ENCODE assay signal across 8 mouse cellular contexts in the genomic region with DNA sequence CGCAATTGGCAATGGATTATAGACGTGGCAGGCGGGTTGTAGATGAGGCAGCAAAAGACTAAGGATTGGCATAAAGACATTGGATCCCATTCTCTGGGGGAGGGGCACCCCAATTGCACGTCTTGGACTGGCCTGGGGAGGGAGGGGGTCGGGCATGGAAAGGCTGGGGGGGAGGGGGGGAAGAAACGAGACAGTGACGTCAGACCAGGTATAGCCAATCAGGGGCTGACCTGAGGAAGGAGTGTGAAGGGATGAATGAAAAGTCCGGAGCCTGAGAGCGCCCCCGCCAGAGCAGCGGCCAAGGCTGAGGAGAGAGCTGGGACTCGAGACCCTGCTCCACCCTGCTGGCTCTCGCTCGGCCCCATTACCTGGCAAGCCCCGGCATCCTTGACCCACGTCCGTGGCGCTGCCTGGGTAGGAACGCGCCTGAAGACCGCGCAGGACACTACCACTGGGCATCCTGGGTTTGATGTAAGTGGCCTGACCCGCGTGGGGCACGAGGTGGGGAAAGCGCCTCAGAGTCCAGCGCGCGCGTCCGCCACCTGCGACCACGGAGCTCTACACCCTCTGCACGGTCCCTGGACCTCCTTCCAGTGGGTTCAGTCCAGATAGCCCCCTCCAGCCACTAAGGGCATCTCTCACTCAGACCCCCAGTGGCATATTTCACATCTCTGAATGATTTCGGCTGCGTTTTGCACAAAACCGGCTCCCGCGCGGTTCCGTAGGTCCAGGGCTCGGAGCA. TPM values are rescaled to one million over a fixed set of nuclear protein-coding genes. Genes with fewer than 3 reads are reported as not detected.
A peak's percentile ranks its signal among the peaks of the same experiment; 100 is the strongest.
DNase-seq lines count a peak whose midpoint lies in the region; ATAC-seq and TF ChIP-seq lines count a peak whose summit lies in the region.

No protein-coding gene starts in this region.

- H3K9ac ChIP-seq in kidney, embryonic 16.5 days (replicated peaks; ENCODE audit: low read length), result no peak overlapping the region
- no peak overlapping the region for H3K9ac ChIP-seq in liver, embryonic 12.5 days
- no peak overlapping the region for H3K9ac ChIP-seq in stomach, postnatal 0 days (ENCODE audit: low read length)

- H3K4me2 ChIP-seq in kidney, embryonic 16.5 days (replicated peaks; ENCODE audit: low read depth, low read length), result 0 out of 2 replicates have a peak overlapping the region, but pooled peaks have one; percentile 40
- peak overlapping the region; percentile 50 for H3K4me2 ChIP-seq in liver, embryonic 12.5 days
- H3K4me2 ChIP-seq in stomach, postnatal 0 days (replicated peaks; ENCODE audit: low read depth), result peak overlapping the region; percentile 47

- H3K27me3 ChIP-seq in kidney, embryonic 16.5 days (ENCODE audit: insufficient read depth, low read length), result peaks cover 97% of the 10 kb centered on the region
- H3K27me3 ChIP-seq in liver, embryonic 12.5 days (replicated peaks), result peaks cover 99% of the 10 kb centered on the region
- H3K27me3 ChIP-seq in stomach, postnatal 0 days (ENCODE audit: control insufficient read depth, insufficient read depth, low read length), result peaks cover 31% of the 10 kb centered on the region
- H3K27me3 ChIP-seq in kidney, adult 2 months (replicated peaks; ENCODE audit: control insufficient read depth, insufficient read depth, low read length), result peaks cover 8% of the 10 kb centered on the region

- no peaks in the 10 kb centered on the region; the same call in 1 of the 2 replicates for H3K9me3 ChIP-seq in kidney, embryonic 16.5 days (ENCODE audit: low read length)
- no peaks in the 10 kb centered on the region for H3K9me3 ChIP-seq in liver, embryonic 12.5 days (replicated peaks)
- no peaks in the 10 kb centered on the region for H3K9me3 ChIP-seq in stomach, postnatal 0 days (ENCODE audit: control insufficient read depth, low read length)

- TF ChIP-seq EP300 in stomach, postnatal 0 days (optimal IDR thresholded peaks at IDR 0.05), result no peak

- peak overlapping the region; percentile 36 for H3K4me3 ChIP-seq in kidney, embryonic 16.5 days (ENCODE audit: low read length)
- H3K4me3 ChIP-seq in liver, embryonic 12.5 days, result no peak overlapping the region; the same call in 1 of the 2 replicates
- H3K4me3 ChIP-seq in stomach, postnatal 0 days (ENCODE audit: low read depth, low read length), result peak overlapping the region; percentile 34
- H3K4me3 ChIP-seq in kidney, adult 2 months (ENCODE audit: insufficient read depth, low read depth, low read length), result no peak overlapping the region

- ATAC-seq in kidney, embryonic 16.5 days (ENCODE audit: low FRiP score, low TSS enrichment), result no peak
- no peak for ATAC-seq in liver, embryonic 12.5 days
- peak; percentile 24; the same call in 1 of the 2 replicates for ATAC-seq in stomach, postnatal 0 days (ENCODE audit: low FRiP score, low TSS enrichment)

- no peaks in the 10 kb centered on the region for H3K36me3 ChIP-seq in kidney, embryonic 16.5 days (ENCODE audit: insufficient read depth, low read length)
- no peaks in the 10 kb centered on the region for H3K36me3 ChIP-seq in liver, embryonic 12.5 days
- no peaks in the 10 kb centered on the region for H3K36me3 ChIP-seq in stomach, postnatal 0 days (ENCODE audit: control insufficient read depth, insufficient read depth, low read length)
- H3K36me3 ChIP-seq in kidney, adult 2 months (ENCODE audit: control insufficient read depth, insufficient read depth, low read length), result no peaks in the 10 kb centered on the region

- WGBS in kidney, embryonic 16.5 days, result under 1% methylated on average over 42 of the region's 42 CpGs
- WGBS in liver, embryonic 12.5 days (ENCODE audit: insufficient replicate concordance), result 4% methylated on average over 42 of the region's 42 CpGs
- WGBS in stomach, postnatal 0 days, result 2% methylated on average over 33 of the region's 42 CpGs
- 2% methylated on average over 41 of the region's 42 CpGs for WGBS in kidney, adult 2 months

- peaks cover 16% of the 10 kb centered on the region for H3K4me1 ChIP-seq in kidney, embryonic 16.5 days (ENCODE audit: insufficient read depth, low read length)
- peaks cover 31% of the 10 kb centered on the region for H3K4me1 ChIP-seq in liver, embryonic 12.5 days
- 0 out of 2 replicates have a peak, but pooled peaks cover 4% of the 10 kb centered on the region for H3K4me1 ChIP-seq in stomach, postnatal 0 days (replicated peaks; ENCODE audit: control insufficient read depth, insufficient read depth)
- no peaks in the 10 kb centered on the region for H3K4me1 ChIP-seq in kidney, adult 2 months (ENCODE audit: control insufficient read depth, insufficient read depth, low read length)

- DNase-seq in kidney, adult 11 months, result no peak
- DNase-seq in cerebellum, adult 18-20 months, result peak; percentile 88
- DNase-seq in frontal cortex, postnatal 14 days (ENCODE audit: low spot score in 2 of 2), result peak; percentile 71 to 78
- no peak for DNase-seq in stomach, postnatal 0 days (ENCODE audit: low spot score)
- DNase-seq in kidney, adult 18-20 months, result no peak
- DNase-seq in kidney, adult 2 months, result no peak

- no peak overlapping the region for H3K27ac ChIP-seq in kidney, embryonic 16.5 days (ENCODE audit: low read length)
- H3K27ac ChIP-seq in liver, embryonic 12.5 days, result no peak overlapping the region
- no peak overlapping the region for H3K27ac ChIP-seq in stomach, postnatal 0 days (replicated peaks)
- H3K27ac ChIP-seq in kidney, adult 2 months (ENCODE audit: insufficient read depth, low read depth, low read length), result no peak overlapping the region

- TF ChIP-seq CTCF in stomach, postnatal 0 days (IDR thresholded peaks at IDR 0.05; ENCODE audit: low read depth), result no peak
- TF ChIP-seq CTCF in kidney, adult 2 months (conservative IDR thresholded peaks at IDR 0.05; ENCODE audit: insufficient read depth, insufficient read length, low read depth, low read length), result no peak

- no peak for TF ChIP-seq POLR2A in kidney, adult 2 months (IDR thresholded peaks at IDR 0.05; ENCODE audit: low read depth, low read length)

RNA-seq across cellular contexts. Expression of gene Rhbg, which starts 40.1 kb away (rescaled TPM):
- 11.5 and 13.5 TPM in 2 replicates for polyA plus RNA-seq in kidney, embryonic 16.5 days (2015; fragmentation: Nextera tagmentation; extraction: Ambion mirVana)
- 14.5 and 16.0 TPM in 2 replicates for polyA plus RNA-seq in liver, embryonic 12.5 days (2016; fragmentation: Nextera tagmentation; extraction: Ambion mirVana)
- polyA plus RNA-seq in stomach, postnatal 0 days (2015; fragmentation: Nextera tagmentation; extraction: Ambion mirVana), result 19.4 and 27.0 TPM in 2 replicates
- polyA plus RNA-seq in kidney, adult 2 months (2012; rRNA removed), result 94.4 and 106 TPM in 2 replicates

Comparison
In these comparisons a context has a peak if more than half of its experiments do, and no peak if none do; other contexts are left out.
1. H3K4me3 ChIP-seq: peak in kidney, embryonic 16.5 days (single experiment) and stomach, postnatal 0 days (single experiment); none in liver, embryonic 12.5 days (single experiment) and kidney, adult 2 months (single experiment).
2. DNase-seq: peak in cerebellum, adult 18-20 months (2 of 2) and frontal cortex, postnatal 14 days (2 of 2); none in kidney, adult 11 months (single experiment), stomach, postnatal 0 days (single experiment), kidney, adult 18-20 months (single experiment) and kidney, adult 2 months (single experiment).
3. Peak in every context shown above with its lines, with median percentiles within 50 percentile points of each other: H3K4me2 ChIP-seq.